Mouse (Mus musculus) liver, embryonic 12.5 days (tissue): ENCODE data around the gene Macrod1. TPM values are rescaled to one million over a fixed set of nuclear protein-coding genes. Genes with fewer than 3 reads are reported as not detected.
A peak's percentile ranks its signal among the peaks of the same experiment; 100 is the strongest.

Source experiments
- ATAC-seq: fragments of 200-750 bp; cut with Nextera tagmentation; 2 replicates; pipeline ENCODE4 v1.8.0; 2017; ENCODE audit warnings: moderate number of reproducible peaks, mild to moderate bottlenecking, moderate library complexity
- H3K27ac ChIP-seq: fragments of 300-500 bp; sonication (generic); 2 replicates; pipeline ENCODE4 v1.5.1; 2016; ENCODE audit warnings: mild to moderate bottlenecking
- H3K27me3 ChIP-seq: fragments of 300-500 bp; sonication (generic); replicated peaks from 2 replicates; pipeline ENCODE4 v1.6.1; 2016; ENCODE audit warnings: mild to moderate bottlenecking, moderate library complexity
- H3K36me3 ChIP-seq: fragments of 300-500 bp; sonication (generic); 2 replicates; pipeline ENCODE4 v1.6.1; 2016; ENCODE audit warnings: mild to moderate bottlenecking, moderate library complexity
- H3K4me1 ChIP-seq: fragments of 300-500 bp; sonication (generic); 2 replicates; pipeline ENCODE4 v1.6.1; 2016
- H3K4me2 ChIP-seq: fragments of 300-500 bp; sonication (generic); 2 replicates; pipeline ENCODE4 v1.6.1; 2016; ENCODE audit warnings: mild to moderate bottlenecking, moderate library complexity
- H3K4me3 ChIP-seq: fragments of 300-500 bp; sonication (generic); 2 replicates; pipeline ENCODE4 v1.5.1; 2016; ENCODE audit warnings: mild to moderate bottlenecking, moderate library complexity
- H3K9ac ChIP-seq: fragments of 300-500 bp; sonication (generic); 2 replicates; pipeline ENCODE4 v1.6.1; 2016; ENCODE audit warnings: mild to moderate bottlenecking, moderate library complexity
- H3K9me3 ChIP-seq: fragments of 300-500 bp; sonication (generic); replicated peaks from 2 replicates; pipeline ENCODE4 v1.6.1; 2016; ENCODE audit warnings: mild to moderate bottlenecking, moderate library complexity
- whole genome bisulfite sequencing: fragments of 180-500 bp; shearing (Covaris S2); methylation state at CpG from one replicate; pipeline ENCODE4 v1.1.7; 2016; ENCODE audit not compliant: insufficient replicate concordance; 5-methylcytosine and 5-hydroxymethylcytosine counted together
- polyA plus RNA-seq: library from polyadenylated mRNA; unstranded; fragments of >200 nt; fragmentation: Nextera tagmentation; extraction: Ambion mirVana; gene quantifications from 2 replicates; pipeline ENCODE4 v1.2.1, GENCODE M21; 2016

Gene Macrod1
- 6.4 and 7.6 TPM in 2 replicates for polyA plus RNA-seq

- no peaks in the 10 kb centered on the region for H3K36me3 ChIP-seq
- peaks cover 26% of the 10 kb centered on the region for H3K27me3 ChIP-seq
- 1% methylated on average over 71 of the region's 72 CpGs for WGBS
- H3K4me3 ChIP-seq, result peak within 1 kb of the TSS; percentile 75
- ATAC-seq, result peak; percentile 79
- H3K9ac ChIP-seq, result peak within 1 kb of the TSS; percentile 80
- 0 out of 2 replicates have a peak within 1 kb of the TSS, but pooled peaks have one; percentile 30 for H3K27ac ChIP-seq
- H3K4me1 ChIP-seq, result peaks cover 39% of the 10 kb centered on the region
- H3K4me2 ChIP-seq, result peak within 1 kb of the TSS; percentile 100
- no peaks in the 10 kb centered on the region for H3K9me3 ChIP-seq
Measured at GRCm38 (mm10) chr19:7056248-7057087, at the start of gene Macrod1. Macrod1 (plus strand) TSS chr19:7056810.

DNA sequence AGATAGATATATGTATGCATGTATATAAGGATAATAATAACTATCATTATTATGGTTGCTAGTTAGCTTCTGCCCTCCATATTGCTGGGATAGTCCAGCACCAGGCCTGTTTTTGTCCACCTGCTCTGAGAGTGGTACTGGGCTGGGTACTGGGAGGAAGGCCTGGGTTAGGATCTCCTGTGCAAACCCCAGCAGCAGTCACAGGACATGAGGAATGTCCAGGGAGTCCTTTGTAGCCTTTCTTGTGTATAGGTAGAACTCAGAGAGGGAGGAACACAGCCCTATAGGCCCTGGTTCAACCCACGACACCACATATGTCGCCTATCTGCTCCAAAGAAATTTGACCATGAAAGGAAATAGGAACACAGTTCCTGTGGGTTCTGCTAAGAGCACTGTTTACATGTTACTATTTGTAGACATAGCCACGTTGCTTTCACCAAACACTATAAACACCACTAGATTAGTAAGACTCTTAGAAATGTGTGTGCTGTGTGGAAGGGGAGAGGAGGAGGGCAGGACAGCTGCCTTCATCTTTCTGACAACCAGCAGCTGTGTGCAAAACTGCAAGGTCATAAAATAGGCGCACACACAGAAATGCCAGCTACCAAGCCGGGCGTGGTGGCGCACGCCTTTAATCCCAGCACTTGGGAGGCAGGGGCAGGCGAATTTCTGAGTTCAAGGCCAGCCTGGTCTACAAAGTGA lies 49.6 kb upstream of the Macrod1 start:
- Histone ChIP-seq H3K36me3 (peaks cover 82% of the 10 kb centered on the region), H3K4me1 (0 out of 2 replicates have a peak, but pooled peaks cover 7% of the 10 kb centered on the region), H3K4me3 (no peak overlapping the region), H3K9me3 (no peaks in the 10 kb centered on the region), H3K4me2 (no peak overlapping the region), H3K9ac (no peak overlapping the region), H3K27ac (peak overlapping the region; percentile 22; the same call in 1 of the 2 replicates), H3K27me3 (no peaks in the 10 kb centered on the region)
- ATAC-seq, result no peak
- WGBS, result 84% methylated on average over 9 of the region's 9 CpGs

DNA sequence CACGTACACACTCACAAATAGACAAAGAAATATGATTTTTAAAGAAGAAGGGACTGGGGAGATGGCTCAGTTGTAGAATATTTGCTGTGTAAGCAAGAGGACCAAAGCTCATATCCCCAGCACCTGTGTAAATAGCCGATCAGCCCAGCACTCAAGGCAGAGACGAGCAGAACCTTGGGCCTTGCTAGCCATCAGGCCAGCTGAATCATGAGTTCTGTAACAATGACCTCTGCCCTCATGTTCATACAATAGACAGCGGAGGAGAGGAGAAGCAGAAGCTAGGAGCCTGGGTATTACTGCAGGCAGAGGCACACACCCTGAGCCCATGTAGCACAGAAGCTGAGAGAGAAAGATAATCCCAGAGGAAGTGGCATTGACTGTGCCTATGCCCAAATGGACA lies 44.2 kb upstream of the Macrod1 start:
- no peak overlapping the region for H3K4me3 ChIP-seq
- no peak for ATAC-seq
- no peak overlapping the region for H3K27ac ChIP-seq
- H3K4me2 ChIP-seq, result no peak overlapping the region
- H3K36me3 ChIP-seq, result peaks cover 81% of the 10 kb centered on the region
- H3K4me1 ChIP-seq, result peaks cover 18% of the 10 kb centered on the region
- no peaks in the 10 kb centered on the region for H3K9me3 ChIP-seq
- WGBS, result 83% methylated on average over 4 of the region's 4 CpGs
- H3K9ac ChIP-seq, result no peak overlapping the region; the same call in 1 of the 2 replicates
- H3K27me3 ChIP-seq, result no peaks in the 10 kb centered on the region

- H3K9ac ChIP-seq, result no peak overlapping the region
- peaks cover 29% of the 10 kb centered on the region for H3K4me1 ChIP-seq
- 91% methylated on average over 9 of the region's 9 CpGs for WGBS
- no peak overlapping the region for H3K4me2 ChIP-seq
- H3K36me3 ChIP-seq, result peaks cover 79% of the 10 kb centered on the region
- no peak overlapping the region for H3K4me3 ChIP-seq
- no peaks in the 10 kb centered on the region for H3K9me3 ChIP-seq
- no peak overlapping the region for H3K27ac ChIP-seq
- H3K27me3 ChIP-seq, result no peaks in the 10 kb centered on the region
- no peak for ATAC-seq
Measured at GRCm38 (mm10) chr19:7013984-7014383, 42.6 kb upstream of the Macrod1 start.

GRCm38 (mm10) chr19:7014481-7015135 lies 42.0 kb upstream of the Macrod1 start:
- no peak for ATAC-seq
- 83% methylated on average over 20 of the region's 20 CpGs for WGBS

GRCm38 (mm10) chr19:7017541-7018457 lies 38.8 kb upstream of the Macrod1 start:
- Histone ChIP-seq H3K27me3 (no peaks in the 10 kb centered on the region), H3K4me2 (peak overlapping the region; percentile 81), H3K4me3 (peak overlapping the region; percentile 66), H3K9me3 (no peaks in the 10 kb centered on the region), H3K9ac (peak overlapping the region; percentile 79), H3K4me1 (peaks cover 43% of the 10 kb centered on the region), H3K36me3 (peaks cover 85% of the 10 kb centered on the region), H3K27ac (peak overlapping the region; percentile 96)
- 14% methylated on average over 12 of the region's 12 CpGs for WGBS
- ATAC-seq, result peak; percentile 89

More at GRCm38 (mm10) chr19:7014481-7015135, 42.0 kb upstream of the Macrod1 start:
- H3K9ac ChIP-seq, result no peak overlapping the region
- H3K4me2 ChIP-seq, result no peak overlapping the region
- no peak overlapping the region for H3K4me3 ChIP-seq
- no peak overlapping the region for H3K27ac ChIP-seq
- H3K9me3 ChIP-seq, result no peaks in the 10 kb centered on the region
- no peaks in the 10 kb centered on the region for H3K27me3 ChIP-seq
- peaks cover 33% of the 10 kb centered on the region for H3K4me1 ChIP-seq
- peaks cover 79% of the 10 kb centered on the region for H3K36me3 ChIP-seq

DNA sequence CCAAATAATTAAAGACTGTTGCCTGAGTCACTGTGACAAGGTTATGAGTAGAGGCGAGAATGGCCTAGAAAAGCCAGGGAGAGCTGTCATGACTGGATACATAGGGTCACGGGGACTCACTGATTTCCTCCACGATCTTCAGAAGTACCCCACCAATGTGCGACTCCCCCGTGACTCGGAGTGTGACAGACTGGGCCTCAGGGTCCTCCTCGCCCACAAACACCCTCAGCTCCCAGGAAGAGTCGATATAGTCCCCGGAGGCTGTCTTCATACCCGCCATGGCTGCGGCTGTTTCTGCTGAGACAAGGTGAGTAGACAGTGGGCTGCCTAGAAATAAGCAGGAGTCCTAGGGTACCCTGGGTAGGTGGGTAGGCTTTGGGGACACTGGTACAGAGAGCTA lies 38.1 kb upstream of the Macrod1 start:
- no peak for ATAC-seq
- H3K4me2 ChIP-seq, result peak overlapping the region; percentile 81
- H3K27ac ChIP-seq, result peak overlapping the region; percentile 96
- peak overlapping the region; percentile 66 for H3K4me3 ChIP-seq
- peaks cover 43% of the 10 kb centered on the region for H3K4me1 ChIP-seq
- H3K9ac ChIP-seq, result peak overlapping the region; percentile 79
- H3K27me3 ChIP-seq, result no peaks in the 10 kb centered on the region
- peaks cover 85% of the 10 kb centered on the region for H3K36me3 ChIP-seq
- 14% methylated on average over 11 of the region's 11 CpGs for WGBS
- no peaks in the 10 kb centered on the region for H3K9me3 ChIP-seq

DNA sequence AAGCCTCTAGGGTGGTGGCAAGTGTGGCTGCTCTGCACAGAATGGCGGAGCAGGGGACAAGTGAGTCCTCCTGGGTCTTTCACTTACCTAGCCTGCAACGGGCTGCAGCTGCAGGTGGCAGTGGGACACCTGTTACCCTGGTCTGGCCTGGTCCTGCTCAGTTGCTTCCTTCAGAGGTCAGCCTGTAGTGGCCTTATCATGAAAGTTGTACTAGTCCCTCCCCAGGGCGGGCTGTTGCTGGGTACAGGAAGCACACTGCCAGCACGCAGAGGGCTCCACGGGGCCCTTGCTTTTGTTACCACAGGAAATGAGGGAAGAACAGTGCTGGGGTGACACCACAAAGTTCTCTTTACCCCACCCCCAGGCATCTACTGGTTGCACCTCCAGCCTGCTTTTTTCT lies 37.4 kb upstream of the Macrod1 start, which contains the start of gene Fermt3:
TSS of gene Fermt3 (minus strand) at position 279 of the 400 bp plus-strand sequence.
- peak; percentile 79 for ATAC-seq
- H3K4me3 ChIP-seq, result peak within 1 kb of the TSS; percentile 66
- peak within 1 kb of the TSS; percentile 96 for H3K27ac ChIP-seq
- H3K4me2 ChIP-seq, result peak within 1 kb of the TSS; percentile 81
- no peaks in the 10 kb centered on the region for H3K9me3 ChIP-seq
- H3K4me1 ChIP-seq, result peaks cover 43% of the 10 kb centered on the region
- H3K27me3 ChIP-seq, result no peaks in the 10 kb centered on the region
- H3K9ac ChIP-seq, result peak within 1 kb of the TSS; percentile 79
- WGBS, result 13% methylated on average over 5 of the region's 5 CpGs
- peaks cover 85% of the 10 kb centered on the region for H3K36me3 ChIP-seq

DNA sequence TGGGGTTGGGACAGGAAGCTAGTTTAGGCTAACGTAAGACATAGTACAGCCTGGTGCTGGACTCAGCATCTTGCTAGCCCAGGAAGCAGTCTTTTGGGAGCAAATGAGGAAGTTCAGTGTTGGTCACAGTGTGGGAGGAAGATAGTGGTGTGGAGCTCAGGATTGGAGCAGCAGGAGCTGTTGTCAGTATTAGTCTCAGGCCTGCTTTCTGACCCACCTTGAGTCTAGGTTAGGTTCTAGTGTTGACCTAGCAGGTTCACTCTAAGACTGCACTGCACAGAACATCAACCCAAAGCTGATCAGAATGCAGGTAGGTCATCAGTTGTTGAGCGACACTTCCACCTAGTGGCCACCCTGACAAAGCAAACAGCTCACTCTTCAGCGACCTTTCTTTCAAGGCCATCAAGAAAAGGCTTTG lies 36.4 kb upstream of the Macrod1 start:
- ATAC-seq, result no peak

GRCm38 (mm10) chr19:7029531-7029930 lies 27.1 kb upstream of the Macrod1 start:
- H3K4me1 ChIP-seq, result no peaks in the 10 kb centered on the region
- 83% methylated on average over 5 of the region's 5 CpGs for WGBS
- H3K27ac ChIP-seq, result no peak overlapping the region
- no peak overlapping the region for H3K9ac ChIP-seq
- H3K9me3 ChIP-seq, result no peaks in the 10 kb centered on the region
- H3K4me3 ChIP-seq, result no peak overlapping the region
- H3K4me2 ChIP-seq, result no peak overlapping the region
- peaks cover 99% of the 10 kb centered on the region for H3K36me3 ChIP-seq
- H3K27me3 ChIP-seq, result no peaks in the 10 kb centered on the region
- ATAC-seq, result no peak

More for the DNA sequence above, 36.4 kb upstream of the Macrod1 start:
- peak overlapping the region; percentile 81 for H3K4me2 ChIP-seq
- H3K9me3 ChIP-seq, result no peaks in the 10 kb centered on the region
- H3K4me3 ChIP-seq, result peak overlapping the region; percentile 66; the same call in 1 of the 2 replicates
- H3K36me3 ChIP-seq, result peaks cover 88% of the 10 kb centered on the region
- no peaks in the 10 kb centered on the region for H3K27me3 ChIP-seq
- peaks cover 43% of the 10 kb centered on the region for H3K4me1 ChIP-seq
- WGBS, result 21% methylated on average over 3 of the region's 3 CpGs
- peak overlapping the region; percentile 96 for H3K27ac ChIP-seq
- peak overlapping the region; percentile 79 for H3K9ac ChIP-seq

DNA sequence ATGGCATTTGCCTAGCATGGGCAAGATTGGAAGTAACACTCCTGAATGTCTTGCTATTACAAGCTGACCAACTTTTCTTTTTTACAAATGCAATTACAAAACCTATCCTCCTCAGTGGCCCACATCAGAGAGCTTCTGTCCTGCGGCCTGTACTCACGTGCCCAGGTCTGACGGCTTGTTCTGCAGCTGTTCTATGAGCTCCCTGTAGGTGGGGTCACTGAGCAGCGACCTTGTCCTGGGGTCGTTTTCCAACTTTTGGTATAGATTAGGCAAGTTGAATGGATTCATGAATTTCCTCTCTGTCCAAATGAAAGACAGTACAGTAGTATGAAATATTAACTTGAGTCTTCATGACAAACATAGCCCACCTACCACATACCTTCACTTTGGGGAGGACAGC lies 22.6 kb upstream of the Macrod1 start:
- no peaks in the 10 kb centered on the region for H3K27me3 ChIP-seq
- 86% methylated on average over 5 of the region's 5 CpGs for WGBS
- H3K4me2 ChIP-seq, result no peak overlapping the region
- ATAC-seq, result no peak
- peaks cover 89% of the 10 kb centered on the region for H3K36me3 ChIP-seq
- no peaks in the 10 kb centered on the region for H3K9me3 ChIP-seq
- no peak overlapping the region for H3K9ac ChIP-seq
- H3K27ac ChIP-seq, result no peak overlapping the region
- H3K4me1 ChIP-seq, result peaks cover 27% of the 10 kb centered on the region
- no peak overlapping the region for H3K4me3 ChIP-seq
